Mouse (Mus musculus) forebrain, embryonic 16.5 days (tissue): ENCODE results near the gene Ptprcap. TPM values are rescaled to one million over a fixed set of nuclear protein-coding genes. Genes with fewer than 3 reads are reported as not detected.
A peak's percentile ranks its signal among the peaks of the same experiment; 100 is the strongest.

Source experiments
- ATAC-seq: fragments of 200-750 bp; cut with Nextera tagmentation; 2 replicates; pipeline ENCODE4 v1.8.0; 2017; ENCODE audit warnings: mild to moderate bottlenecking, moderate library complexity
- H3K27ac ChIP-seq: fragments of 300-500 bp; sonication (generic); 2 replicates; pipeline ENCODE4 v1.5.1; 2014; ENCODE audit warnings: low read length, control low read depth
- H3K27me3 ChIP-seq: fragments of 300-500 bp; sonication (generic); replicated peaks from 2 replicates; pipeline ENCODE4 v1.6.1; 2014; ENCODE audit warnings: low read length; ENCODE audit not compliant: control insufficient read depth, insufficient read depth
- H3K36me3 ChIP-seq: fragments of 300-500 bp; sonication (generic); 2 replicates; pipeline ENCODE4 v1.6.1; 2014; ENCODE audit not compliant: control insufficient read depth, insufficient read depth
- H3K4me1 ChIP-seq: fragments of 300-500 bp; sonication (generic); replicated peaks from 2 replicates; pipeline ENCODE4 v1.6.1; 2014; ENCODE audit warnings: low read length; ENCODE audit not compliant: control insufficient read depth, insufficient read depth
- H3K4me2 ChIP-seq: fragments of 300-500 bp; sonication (generic); 2 replicates; pipeline ENCODE4 v1.6.1; 2014; ENCODE audit warnings: mild to moderate bottlenecking, low read length, control low read depth
- H3K4me3 ChIP-seq: fragments of 300-500 bp; sonication (generic); replicated peaks from 2 replicates; pipeline ENCODE4 v1.5.1; 2014; ENCODE audit warnings: mild to moderate bottlenecking, low read length, control low read depth
- H3K9ac ChIP-seq: fragments of 300-500 bp; sonication (generic); replicated peaks from 2 replicates; pipeline ENCODE4 v1.6.1; 2014; ENCODE audit warnings: low read depth, low read length, control low read depth
- H3K9me3 ChIP-seq: fragments of 300-500 bp; sonication (generic); 2 replicates; pipeline ENCODE4 v1.6.1; 2016; ENCODE audit warnings: low read length; ENCODE audit not compliant: control insufficient read depth
- WGBS: fragments of 180-500 bp; shearing (Covaris S2); extraction: QIAGEN DNeasy Blood & Tissue Kit; methylation state at CpG from one replicate; pipeline ENCODE4 v1.1.7; 2014; 5-methylcytosine and 5-hydroxymethylcytosine counted together
- polyA plus RNA-seq: library from polyadenylated mRNA; unstranded; fragments of >200 nt; fragmentation: Nextera tagmentation; extraction: Ambion mirVana; gene quantifications from 2 replicates; pipeline ENCODE4 v1.2.1, GENCODE M21; 2015

Ptprcap gene
- polyA plus RNA-seq, 1 experiment from 2014 or later, result not detected

DNA sequence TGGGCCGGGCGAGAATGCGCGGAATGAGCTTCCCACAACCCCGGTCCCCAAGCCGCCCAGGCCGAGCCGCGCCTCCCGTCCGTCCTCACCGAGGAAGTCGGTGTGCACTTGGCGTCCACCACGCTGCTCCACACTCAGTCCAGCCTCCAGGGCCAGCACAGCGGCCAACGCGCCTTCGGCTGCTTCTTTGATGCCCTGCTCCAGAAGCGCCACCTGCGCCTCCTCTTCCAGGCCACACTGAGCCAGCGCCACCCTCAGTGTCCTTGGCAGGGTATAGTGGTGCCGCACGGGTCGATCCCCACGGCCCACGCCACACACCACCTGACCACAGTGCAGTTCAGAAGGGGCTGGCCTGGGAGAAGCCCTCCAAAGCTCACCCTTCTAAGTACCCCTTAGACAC, 16.4 kb downstream of the Ptprcap start:
- 5% methylated on average over 27 of the region's 27 CpGs for WGBS
- peak overlapping the region; percentile 61 for H3K4me2 ChIP-seq
- peaks cover 7% of the 10 kb centered on the region for H3K4me1 ChIP-seq
- peak; percentile 25; the same call in 1 of the 2 replicates for ATAC-seq
- peak overlapping the region; percentile 44 for H3K4me3 ChIP-seq
- H3K36me3 ChIP-seq, result no peaks in the 10 kb centered on the region
- H3K9ac ChIP-seq, result peak overlapping the region; percentile 60
- peak overlapping the region; percentile 69 for H3K27ac ChIP-seq
- H3K9me3 ChIP-seq, result no peaks in the 10 kb centered on the region
- no peaks in the 10 kb centered on the region for H3K27me3 ChIP-seq

GRCm38 (mm10) chr19:4170723-4171392, 17.5 kb downstream of the Ptprcap start:
- Histone ChIP-seq H3K4me1 (peaks cover 15% of the 10 kb centered on the region), H3K36me3 (no peaks in the 10 kb centered on the region), H3K4me2 (no peak overlapping the region), H3K9ac (no peak overlapping the region), H3K9me3 (no peaks in the 10 kb centered on the region), H3K27ac (no peak overlapping the region), H3K4me3 (no peak overlapping the region), H3K27me3 (no peaks in the 10 kb centered on the region)
- no peak for ATAC-seq
- 93% methylated on average over 10 of the region's 10 CpGs for WGBS

DNA sequence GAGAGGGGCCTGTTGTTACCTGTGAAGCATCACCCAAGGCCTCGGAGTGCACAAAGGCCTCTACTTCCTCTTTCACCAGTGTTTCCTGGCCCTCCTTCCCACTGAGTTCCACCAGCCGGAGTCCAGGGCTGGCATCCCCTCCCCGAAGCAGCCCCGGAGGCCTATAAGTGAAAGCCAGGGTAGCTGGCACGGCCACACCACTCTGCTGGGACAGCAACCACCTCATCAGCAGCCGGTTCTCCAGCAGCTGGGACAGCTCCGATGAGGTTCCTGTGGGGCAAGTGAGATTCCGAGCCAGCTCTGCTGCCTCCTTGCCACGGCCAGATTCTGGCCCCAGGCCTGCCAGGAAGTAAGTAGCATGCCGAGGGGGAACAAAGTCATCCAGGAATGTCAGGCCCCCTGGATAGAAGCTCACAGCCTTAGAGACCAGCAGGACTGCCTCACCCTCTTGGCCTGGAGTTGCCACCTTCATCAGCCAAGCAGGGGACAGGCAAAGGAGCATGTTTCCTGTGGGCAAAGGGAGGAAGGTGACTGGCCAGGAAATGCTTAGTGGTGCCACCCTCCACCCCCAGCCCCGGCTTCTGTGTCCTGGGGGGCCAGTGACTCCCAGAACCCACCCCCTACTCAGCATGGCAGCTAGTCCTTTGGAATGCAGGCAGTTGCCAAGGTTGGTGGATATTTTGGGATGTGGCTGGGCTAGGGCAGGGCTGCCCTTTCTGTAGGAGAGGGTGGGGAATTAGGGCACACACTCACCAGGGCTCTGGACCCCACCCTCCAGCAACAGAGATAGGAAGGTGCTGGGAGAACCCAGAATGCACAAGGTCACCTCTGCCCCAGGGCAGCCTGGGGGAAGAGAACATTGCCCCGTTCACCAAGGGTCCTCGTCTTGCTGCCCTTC, 18.2 kb downstream of the Ptprcap start:
- no peak overlapping the region for H3K27ac ChIP-seq
- H3K4me2 ChIP-seq, result no peak overlapping the region
- H3K9ac ChIP-seq, result 0 out of 2 replicates have a peak overlapping the region, but pooled peaks have one; percentile 12
- 80% methylated on average over 13 of the region's 13 CpGs for WGBS
- H3K4me1 ChIP-seq, result peaks cover 15% of the 10 kb centered on the region
- H3K36me3 ChIP-seq, result no peaks in the 10 kb centered on the region
- ATAC-seq, result no peak
- no peak overlapping the region for H3K4me3 ChIP-seq
- H3K9me3 ChIP-seq, result no peaks in the 10 kb centered on the region
- H3K27me3 ChIP-seq, result no peaks in the 10 kb centered on the region

DNA sequence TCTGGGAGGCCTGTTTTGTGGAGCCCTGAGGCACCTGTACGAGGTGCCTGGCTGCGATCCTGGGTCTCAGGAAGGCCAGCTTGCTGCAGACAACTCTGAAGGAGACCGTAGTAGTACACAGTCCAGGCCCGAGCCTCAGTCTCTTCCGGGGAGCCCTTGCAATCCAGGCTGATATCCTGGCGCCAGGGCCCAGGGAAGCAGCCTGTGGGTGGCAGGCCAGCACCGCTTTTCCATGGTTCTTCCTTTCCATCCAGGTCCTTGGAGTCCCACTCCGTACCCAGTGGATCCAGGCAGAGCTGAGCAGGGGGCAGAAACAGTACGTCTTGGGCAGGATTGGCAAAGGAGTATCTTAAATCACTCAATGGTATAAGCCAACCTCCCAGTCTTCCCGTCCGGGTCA, 19.5 kb downstream of the Ptprcap start:
- H3K4me1 ChIP-seq, result peaks cover 15% of the 10 kb centered on the region
- ATAC-seq, result no peak
- H3K9me3 ChIP-seq, result no peaks in the 10 kb centered on the region
- H3K9ac ChIP-seq, result no peak overlapping the region
- no peak overlapping the region for H3K4me2 ChIP-seq
- no peak overlapping the region for H3K4me3 ChIP-seq
- 61% methylated on average over 11 of the region's 11 CpGs for WGBS
- no peak overlapping the region for H3K27ac ChIP-seq
- no peaks in the 10 kb centered on the region for H3K36me3 ChIP-seq
- no peaks in the 10 kb centered on the region for H3K27me3 ChIP-seq

- H3K27ac ChIP-seq, result no peak within 1 kb of the TSS
- H3K4me2 ChIP-seq, result no peak within 1 kb of the TSS
- H3K9ac ChIP-seq, result peak within 1 kb of the TSS; percentile 35
- H3K4me3 ChIP-seq, result no peak within 1 kb of the TSS
- no peaks in the 10 kb centered on the region for H3K9me3 ChIP-seq
- WGBS, result 3% methylated on average over 11 of the region's 11 CpGs
- H3K36me3 ChIP-seq, result no peaks in the 10 kb centered on the region
- peaks cover 8% of the 10 kb centered on the region; the same call in 1 of the 2 replicates for H3K4me1 ChIP-seq
- ATAC-seq, result peak; percentile 30; the same call in 1 of the 2 replicates
- H3K27me3 ChIP-seq, result no peaks in the 10 kb centered on the region
Observed at GRCm38 (mm10) chr19:4175368-4175947, 22.1 kb downstream of the Ptprcap start, which contains the start of gene Carns1. Carns1 (minus strand) TSS chr19:4175479.

GRCm38 (mm10) chr19:4180411-4180810, 27.0 kb downstream of the Ptprcap start:
- Histone ChIP-seq H3K27me3 (no peaks in the 10 kb centered on the region), H3K9ac (no peak overlapping the region), H3K27ac (no peak overlapping the region), H3K4me1 (peaks cover 10% of the 10 kb centered on the region), H3K4me2 (no peak overlapping the region), H3K9me3 (no peaks in the 10 kb centered on the region), H3K36me3 (no peaks in the 10 kb centered on the region), H3K4me3 (no peak overlapping the region)
- WGBS, result 88% methylated on average over 7 of the region's 7 CpGs
- ATAC-seq, result no peak

- Histone ChIP-seq H3K4me3 (no peak overlapping the region), H3K36me3 (no peaks in the 10 kb centered on the region), H3K4me1 (peaks cover 6% of the 10 kb centered on the region), H3K9me3 (no peaks in the 10 kb centered on the region), H3K4me2 (no peak overlapping the region), H3K27me3 (no peaks in the 10 kb centered on the region), H3K9ac (no peak overlapping the region), H3K27ac (no peak overlapping the region)
- WGBS, result 49% methylated on average over 3 of the region's 3 CpGs
- peak; percentile 74 for ATAC-seq
Observed at GRCm38 (mm10) chr19:4181892-4182291, 28.5 kb downstream of the Ptprcap start.

DNA sequence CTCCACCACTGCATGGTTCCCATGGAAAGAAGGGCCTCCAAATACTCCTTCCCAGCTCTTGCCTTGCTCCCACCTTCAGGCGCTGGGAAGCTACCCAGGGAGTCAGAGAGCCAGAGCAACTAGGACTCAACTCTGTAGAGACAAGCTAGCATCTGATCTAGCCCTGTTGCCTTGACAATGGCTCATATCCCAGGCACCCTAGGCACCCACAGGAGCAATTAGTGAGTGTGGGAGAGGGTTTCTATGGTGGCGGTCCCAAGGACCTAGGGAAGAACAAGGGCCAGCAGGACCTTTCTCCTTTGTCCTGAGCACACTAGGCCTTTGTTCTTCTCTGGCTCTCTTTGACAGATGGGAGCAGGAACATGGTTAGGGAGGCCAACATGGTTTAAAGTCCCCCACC, 30.3 kb downstream of the Ptprcap start:
- H3K9ac ChIP-seq, result no peak overlapping the region
- H3K4me2 ChIP-seq, result no peak overlapping the region
- no peak overlapping the region for H3K27ac ChIP-seq
- ATAC-seq, result no peak
- H3K4me3 ChIP-seq, result no peak overlapping the region
- 63% methylated on average over 2 of the region's 2 CpGs for WGBS
- peaks cover 6% of the 10 kb centered on the region for H3K4me1 ChIP-seq
- H3K36me3 ChIP-seq, result no peaks in the 10 kb centered on the region
- no peaks in the 10 kb centered on the region for H3K9me3 ChIP-seq
- no peaks in the 10 kb centered on the region for H3K27me3 ChIP-seq
